Mouse (Mus musculus) cerebellum, adult 9-10 months (tissue): ENCODE measurements around the gene Taar9.
"Not testable (repeated sequence)": the region's sequence is repeated elsewhere in the genome, so short reads cannot be mapped to it uniquely, and the experiment has no call there.

Experiments used
- DNase-seq: peaks from one replicate; pipeline ENCODE4 v3.0.0; 2022

Taar9 gene

DNA sequence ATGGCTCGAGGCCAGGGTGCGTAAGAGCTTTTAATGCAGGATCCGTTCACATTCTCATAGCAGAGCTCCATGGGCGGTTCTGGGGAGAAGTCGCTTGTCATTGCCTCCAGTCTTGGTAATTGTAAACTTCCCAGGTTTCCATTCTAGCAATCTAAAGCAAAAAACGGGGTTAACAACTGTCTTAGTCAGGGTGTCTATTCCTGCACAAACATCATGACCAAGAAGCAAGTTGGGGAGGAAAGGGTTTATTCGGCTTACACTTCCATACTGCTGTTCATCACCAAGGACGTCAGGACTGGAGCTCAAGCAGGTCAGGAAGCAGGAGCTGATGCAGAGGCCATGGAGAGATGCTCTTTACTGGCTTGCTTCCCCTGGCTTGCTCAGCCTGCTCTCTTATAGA lies at the start of gene Taar9:
Taar9 (minus strand) TSS at position 101 of the 400 bp plus-strand sequence.
- DNase-seq = not testable (repeated sequence)

- no peak for DNase-seq
These were observed 49.3 kb upstream of the Taar9 start for GRCm38 (mm10) chr10:24158470-24159254.

DNA sequence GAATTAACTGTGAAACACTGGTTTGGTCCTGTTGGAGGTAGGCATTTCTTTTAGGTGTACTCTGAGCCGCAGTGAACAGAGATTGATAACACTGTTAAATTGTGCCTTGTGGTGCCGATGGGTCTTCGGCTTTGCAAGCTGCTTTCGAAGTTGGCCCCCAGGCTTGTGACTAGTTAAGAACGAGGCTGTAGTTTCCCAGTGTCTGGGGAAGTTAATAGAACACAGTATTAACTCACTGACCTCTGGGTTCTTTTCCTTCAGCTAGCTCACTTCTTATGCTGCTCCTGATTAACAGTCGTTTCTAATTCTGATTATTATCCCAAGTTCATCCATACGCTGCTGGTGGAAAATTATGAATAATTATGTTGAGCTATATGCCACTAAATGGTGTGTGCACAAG lies 40.8 kb upstream of the Taar9 start:
- no peak for DNase-seq

DNA sequence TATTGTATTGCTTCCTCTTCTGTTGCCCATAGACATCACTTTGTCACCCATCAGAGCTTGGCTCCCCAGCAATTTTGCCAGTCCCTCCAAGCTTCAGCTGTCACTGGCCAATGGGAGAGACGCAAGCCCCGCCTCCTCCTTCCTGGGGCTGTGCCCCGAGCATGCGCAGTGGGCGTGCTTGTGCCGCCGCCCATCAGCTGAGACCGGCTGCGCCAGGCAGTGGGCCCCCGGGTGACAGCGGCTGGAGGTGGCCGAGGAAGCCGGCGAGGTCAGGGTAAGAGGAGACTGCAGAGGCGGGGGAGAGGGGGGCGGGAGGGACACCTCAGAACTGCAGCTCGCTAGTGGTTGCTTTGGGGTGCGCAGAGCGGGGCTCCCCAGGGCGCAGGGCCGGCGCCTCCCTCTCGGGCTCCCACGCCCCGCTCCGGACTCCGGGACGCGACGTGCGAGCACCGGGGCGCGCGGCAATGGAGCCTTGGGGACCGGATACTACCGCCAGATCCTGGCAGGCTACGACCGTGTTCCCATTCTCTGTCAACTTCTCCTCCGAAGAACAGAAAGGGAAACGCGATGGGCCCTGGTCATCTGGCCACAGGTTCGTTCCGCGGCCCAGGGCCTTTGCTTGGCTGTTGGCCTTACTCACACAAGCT lies 39.9 kb upstream of the Taar9 start, which contains the start of gene Stx7:
Stx7 (plus strand) TSS at position 168 of the 647 bp plus-strand sequence.
- peak; percentile 94 for DNase-seq

DNA sequence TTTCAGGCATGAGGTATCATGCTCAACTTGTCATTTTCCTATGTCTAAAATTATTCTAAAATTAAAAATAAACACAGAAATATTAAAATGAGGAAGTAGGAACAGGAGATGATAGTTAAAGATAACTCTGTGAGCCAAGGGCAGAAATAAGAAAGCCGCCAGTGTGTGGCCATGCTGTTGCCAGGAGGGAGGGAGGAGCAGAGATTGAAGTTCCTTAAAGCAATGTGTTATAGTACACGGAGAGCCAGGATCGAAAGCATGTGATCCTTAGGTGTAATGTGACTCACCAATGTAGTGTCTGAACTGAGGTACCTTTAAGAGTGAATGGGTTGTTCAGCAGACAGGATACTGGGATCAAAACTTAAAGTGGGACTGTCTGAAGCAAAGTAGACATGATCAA lies 33.4 kb upstream of the Taar9 start:
- DNase-seq = no peak

DNA sequence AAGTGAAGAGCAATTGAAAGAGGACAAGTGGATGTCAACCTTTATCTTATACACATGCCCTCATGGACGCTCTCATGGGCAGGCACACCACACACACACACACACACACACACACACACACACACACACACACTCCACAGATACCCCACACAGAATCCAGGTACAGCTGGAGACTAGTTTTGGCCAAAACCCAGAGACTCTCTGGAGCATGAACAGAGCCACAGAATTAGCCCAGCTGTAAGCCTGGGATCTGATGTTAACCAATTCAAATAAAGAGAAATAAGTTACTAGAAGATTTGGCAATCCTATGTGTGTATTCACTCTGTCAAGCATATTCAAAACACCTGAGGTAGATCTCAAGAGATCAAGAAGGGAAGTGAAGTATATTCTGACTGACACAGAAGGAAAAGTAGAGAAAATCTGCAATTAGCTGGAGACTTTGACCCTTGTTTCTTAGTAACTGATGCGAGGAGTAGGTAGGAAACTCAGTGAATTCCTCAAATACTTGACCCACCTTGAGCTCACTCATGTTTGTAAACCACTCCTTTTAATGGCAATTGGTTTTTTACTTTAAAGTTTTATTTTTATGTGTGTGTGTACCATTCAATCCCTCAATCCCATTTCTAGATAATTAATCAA lies 29.4 kb upstream of the Taar9 start:
- no peak for DNase-seq

DNA sequence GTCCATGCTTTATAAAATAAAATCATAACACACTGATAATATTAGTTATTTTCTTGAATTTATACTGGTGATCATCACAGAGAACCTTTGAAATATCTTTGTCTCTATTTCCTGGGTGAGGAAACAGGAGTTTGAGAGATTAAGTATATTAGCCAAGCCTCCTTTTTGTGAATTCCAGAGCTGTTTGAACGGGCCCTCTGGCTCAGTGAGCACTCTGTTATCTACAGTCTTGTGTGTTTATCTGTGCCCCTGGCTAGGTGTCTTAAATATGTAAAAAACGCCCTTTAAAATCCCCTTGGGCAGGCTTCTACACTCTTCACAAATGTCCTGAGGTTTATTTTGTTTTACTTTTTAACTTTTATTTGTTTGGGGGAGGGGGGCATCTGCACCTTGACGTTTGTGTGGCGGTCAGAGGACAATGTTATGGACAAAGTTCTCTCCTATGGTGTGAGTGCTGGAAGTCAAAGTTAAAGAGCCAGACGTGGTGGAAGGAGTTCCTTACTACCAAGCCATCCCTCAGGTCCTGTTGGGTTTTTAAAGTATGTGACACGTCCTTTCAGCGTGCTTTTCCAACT lies 24.8 kb upstream of the Taar9 start:
- DNase-seq = no peak

GRCm38 (mm10) chr10:24133132-24133531 lies 23.8 kb upstream of the Taar9 start:
- DNase-seq = no peak

- no peak for DNase-seq
These were observed 22.9 kb upstream of the Taar9 start for GRCm38 (mm10) chr10:24132273-24132672.

DNA sequence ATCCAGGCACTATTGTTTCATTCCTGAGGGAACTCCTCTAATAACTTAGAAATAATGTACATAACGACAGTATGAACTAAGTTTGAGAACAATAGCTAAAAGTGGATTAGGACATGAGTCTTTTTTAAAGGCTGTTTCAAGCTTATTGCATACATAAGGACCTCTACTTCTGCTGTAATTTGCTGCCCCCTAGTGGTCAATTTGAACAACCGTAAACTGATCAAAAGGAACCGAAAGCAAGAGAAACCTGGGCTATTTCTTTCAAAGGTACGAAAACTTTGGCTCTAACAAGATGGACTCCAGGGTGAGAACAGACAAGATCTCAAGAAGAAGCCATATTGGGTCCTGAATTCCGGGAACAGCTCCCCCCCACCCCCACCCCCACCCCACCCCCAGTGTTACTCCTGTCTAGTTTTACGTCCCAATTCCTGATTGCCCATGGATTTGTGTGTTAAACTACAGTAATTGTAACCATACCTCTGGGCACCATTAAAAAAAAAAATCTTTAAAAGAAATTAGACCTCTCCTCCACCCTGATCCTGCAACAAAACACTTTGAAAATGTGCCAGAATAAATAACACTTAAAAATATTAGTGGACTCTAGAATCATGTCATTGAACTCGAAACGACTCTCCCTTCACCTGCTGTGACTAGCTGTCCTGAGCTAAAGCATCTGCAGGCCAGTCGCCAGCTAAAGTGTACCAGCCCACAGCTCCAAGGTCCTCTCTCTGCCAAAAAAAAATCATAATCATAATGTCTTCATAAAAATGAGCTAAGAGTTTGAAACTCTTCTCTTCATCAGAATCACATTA lies 22.3 kb upstream of the Taar9 start:
- peak; percentile 71 for DNase-seq

DNA sequence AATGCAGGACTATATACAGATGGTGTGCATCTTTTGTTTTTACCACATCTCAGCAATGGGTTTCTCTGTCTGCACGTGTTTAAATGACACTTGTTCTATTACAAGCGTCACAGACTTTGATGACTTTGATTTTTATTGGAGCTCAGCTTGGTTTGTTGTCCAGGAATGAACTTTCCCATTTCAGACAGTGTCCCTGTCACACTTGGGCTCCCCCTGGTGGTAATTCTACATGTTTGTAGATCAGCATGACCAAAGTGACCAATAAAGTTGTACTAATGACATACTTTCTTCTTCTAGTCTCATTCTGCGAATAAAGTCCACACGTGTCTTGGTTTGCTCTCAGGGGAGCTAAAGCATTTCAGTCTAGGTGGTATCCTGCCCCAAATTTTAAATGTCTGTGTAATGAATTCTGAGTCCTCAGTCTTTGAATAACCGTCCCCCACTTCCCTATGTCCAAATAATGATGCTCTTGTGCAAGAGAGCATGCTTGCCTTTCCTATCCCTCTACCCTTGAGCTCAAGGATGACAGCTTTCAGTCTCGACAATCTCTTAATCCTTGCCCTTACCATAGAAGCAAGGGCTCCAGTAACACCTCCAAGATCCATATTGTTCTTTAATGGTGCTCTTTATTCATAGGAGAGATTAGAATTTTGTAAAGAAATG lies 1.9 kb upstream of the Taar9 start:
- peak; percentile 16 for DNase-seq

- DNase-seq = no peak
These were observed 1.1 kb downstream of the Taar9 start for GRCm38 (mm10) chr10:24108236-24108635.

- DNase-seq = no peak
These were observed 1.6 kb downstream of the Taar9 start for GRCm38 (mm10) chr10:24107747-24108146.

GRCm38 (mm10) chr10:24103299-24103698 lies 6.0 kb downstream of the Taar9 start:
- DNase-seq = not testable (repeated sequence)

- not testable (repeated sequence) for DNase-seq
These were observed 7.5 kb downstream of the Taar9 start, which contains the start of gene Taar8c for GRCm38 (mm10) chr10:24101812-24102211. Gene Taar8c (minus strand): TSS chr10:24101912.

DNA sequence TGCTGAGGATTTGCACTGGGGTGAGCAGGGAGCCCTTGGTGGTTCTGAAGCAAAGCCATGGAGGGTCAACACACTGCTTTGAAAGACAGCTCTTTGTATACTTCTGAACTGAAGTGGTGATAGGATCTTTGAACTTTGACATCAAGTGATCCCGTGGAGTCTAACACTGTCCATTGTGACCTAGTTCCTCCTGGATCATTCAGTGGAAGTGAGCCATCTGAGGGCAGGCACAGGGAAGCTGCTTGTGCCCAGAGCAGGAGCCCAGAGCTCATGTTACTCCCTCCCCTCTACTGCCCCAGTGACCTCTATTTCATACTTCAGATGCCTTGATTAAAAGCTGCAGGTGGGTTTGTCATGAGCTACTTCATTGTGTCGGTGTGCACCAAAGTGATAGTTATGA lies 12.3 kb downstream of the Taar9 start:
- not testable (repeated sequence) for DNase-seq

- DNase-seq = no peak
These were observed 17.1 kb downstream of the Taar9 start, which contains the start of gene Taar8b for GRCm38 (mm10) chr10:24092194-24092593. Gene Taar8b (minus strand): TSS chr10:24092294.

DNA sequence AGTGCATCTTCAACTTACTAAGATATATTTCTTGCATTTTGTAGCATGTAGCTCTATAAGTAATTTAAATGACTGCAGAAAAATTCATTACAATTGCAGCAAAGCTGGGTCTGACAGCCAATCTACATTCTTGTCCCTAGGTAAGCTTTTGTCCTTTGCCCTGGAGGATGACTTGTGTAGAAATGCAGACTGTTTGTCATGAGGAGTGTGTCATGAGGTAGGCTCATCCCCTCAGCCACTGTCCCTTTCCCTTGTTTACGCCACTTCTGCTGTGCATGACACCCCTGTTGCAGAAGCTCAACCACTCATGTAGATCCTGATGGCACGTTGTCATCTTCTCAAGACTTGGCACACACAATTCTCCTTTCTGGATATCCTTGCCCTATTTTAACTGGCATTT lies 22.2 kb downstream of the Taar9 start:
- DNase-seq = no peak

- no peak for DNase-seq
These were observed 22.8 kb downstream of the Taar9 start for GRCm38 (mm10) chr10:24086555-24086954.

DNA sequence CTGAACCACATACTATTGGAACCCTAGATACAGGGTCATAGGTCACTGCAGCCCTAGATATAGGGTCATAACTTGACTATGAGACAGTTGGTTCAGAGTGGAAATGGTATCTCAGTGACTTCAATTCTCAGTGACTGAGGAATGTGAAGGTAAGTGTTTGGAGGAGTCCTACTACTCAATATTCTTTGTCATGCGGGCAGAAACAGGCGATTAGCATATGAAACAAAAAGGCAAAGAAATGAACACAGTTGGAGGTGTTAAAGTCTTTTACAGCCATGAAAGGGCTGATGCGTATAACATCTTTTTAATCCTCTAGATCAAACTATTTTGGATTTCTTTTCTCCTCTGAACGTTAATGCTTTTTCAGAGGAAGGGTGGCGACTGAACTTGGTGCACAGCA lies 23.4 kb downstream of the Taar9 start:
- DNase-seq = no peak

GRCm38 (mm10) chr10:24080166-24080565 lies 29.2 kb downstream of the Taar9 start:
- peak; percentile 30 for DNase-seq

DNA sequence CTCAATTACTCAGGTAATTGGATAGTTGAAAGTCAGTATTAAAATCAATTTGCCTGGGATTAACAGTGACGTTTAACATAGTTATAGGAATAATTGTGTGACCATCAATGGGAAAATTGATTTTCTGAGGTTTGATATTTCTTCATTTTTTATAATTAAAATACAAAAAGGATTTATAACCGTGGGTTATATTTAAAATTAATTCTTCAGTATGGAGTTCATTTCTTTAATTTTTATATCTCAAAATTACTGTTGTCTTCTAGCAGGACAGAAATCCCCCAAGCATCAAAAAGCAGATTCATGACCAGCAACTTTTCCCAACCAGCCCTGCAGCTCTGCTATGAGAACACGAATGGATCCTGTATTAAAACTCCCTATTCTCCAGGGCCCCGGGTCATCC lies 33.1 kb downstream of the Taar9 start, which contains the start of gene Taar8a:
Taar8a (plus strand) TSS at position 301 of the 400 bp plus-strand sequence.
- DNase-seq = not testable (repeated sequence)
